Mouse (Mus musculus) common myeloid progenitor, adult 5-6 weeks (primary cell): Measurements from ENCODE around the gene Spns1. TPM values are rescaled to one million over a fixed set of nuclear protein-coding genes. Genes with fewer than 3 reads are reported as not detected.

ENCODE experiments used
- ATAC-seq: replicated peaks from 2 replicates; pipeline ENCODE4 v1.8.0; 2016; ENCODE audit warnings: low read depth, mild to moderate bottlenecking, moderate TSS enrichment, inconsistent platforms; ENCODE audit not compliant: poor library complexity, severe bottlenecking
- total RNA-seq: library from RNA; stranded (forward); fragments of 200-1000, 187-1606 nt; gene quantifications from 2 replicates; pipeline ENCODE4 v1.2.3, GENCODE M21; 2017

Spns1 gene
- total RNA-seq, 1 experiment from 2014 or later, result 11.3 TPM

DNA sequence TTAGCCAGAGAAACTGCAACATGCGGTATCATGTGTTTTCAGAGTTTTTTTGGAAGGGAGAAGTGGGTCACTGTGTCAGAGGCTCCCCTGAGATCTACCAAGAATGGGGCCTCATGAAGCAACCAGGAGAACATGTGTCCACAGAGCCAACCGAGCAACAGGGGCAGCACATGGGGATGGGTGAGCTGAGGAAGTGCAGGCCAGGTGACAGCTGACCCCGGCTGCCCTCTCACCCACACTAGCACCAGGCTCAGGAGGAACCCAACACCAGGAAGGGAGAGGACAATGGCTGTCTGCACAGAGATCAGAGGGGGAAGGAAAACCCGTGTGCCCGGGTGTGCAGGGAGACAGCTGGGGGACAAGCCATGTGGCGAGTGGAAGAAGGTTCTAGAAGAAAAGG is 2.7 kb downstream of the Spns1 start:
- no peak for ATAC-seq

DNA sequence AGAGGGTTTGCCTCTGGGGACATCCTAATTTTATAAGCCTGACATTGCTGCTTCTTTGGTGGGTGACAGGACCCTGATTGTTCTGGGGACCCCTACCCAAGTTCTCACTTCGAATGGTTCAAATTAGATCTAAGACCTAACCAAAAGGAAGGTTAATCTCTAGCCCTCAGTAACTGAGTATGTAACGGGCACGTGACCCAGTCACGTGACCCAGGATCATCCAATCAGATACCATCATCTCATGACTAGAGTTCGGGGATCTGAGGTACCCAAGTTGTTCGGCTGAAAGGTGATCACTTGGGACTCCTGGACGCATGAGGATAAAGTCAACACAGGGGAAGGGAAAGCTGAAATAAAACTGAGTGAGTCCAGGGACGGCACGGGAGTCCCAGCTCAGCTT is 4.2 kb downstream of the Spns1 start:
- ATAC-seq, result no peak

DNA sequence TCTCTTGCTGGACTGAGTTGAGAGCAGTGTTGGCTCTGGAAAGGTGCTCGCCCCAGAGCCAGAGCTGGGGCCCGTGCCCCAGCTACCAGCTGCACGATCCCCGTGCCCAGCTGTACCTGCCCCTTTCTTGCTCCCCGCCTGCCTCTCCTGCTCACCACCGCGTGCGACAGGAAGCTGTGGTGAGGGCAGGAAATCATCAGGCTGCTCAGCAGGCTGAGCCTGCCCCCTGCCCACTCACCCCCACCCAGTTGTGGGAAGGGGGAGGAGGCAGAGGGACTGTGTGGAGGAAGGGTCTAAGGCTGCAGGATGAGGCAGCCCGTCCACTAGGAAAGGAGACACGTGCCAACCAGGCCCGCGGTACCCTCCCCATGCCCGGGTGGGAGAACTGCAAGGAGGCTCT is 7.9 kb downstream of the Spns1 start, which contains the start of gene Lat:
TSS of gene Lat (minus strand) at position 178 of the 400 bp plus-strand sequence.
- ATAC-seq, result peak; percentile 92

DNA sequence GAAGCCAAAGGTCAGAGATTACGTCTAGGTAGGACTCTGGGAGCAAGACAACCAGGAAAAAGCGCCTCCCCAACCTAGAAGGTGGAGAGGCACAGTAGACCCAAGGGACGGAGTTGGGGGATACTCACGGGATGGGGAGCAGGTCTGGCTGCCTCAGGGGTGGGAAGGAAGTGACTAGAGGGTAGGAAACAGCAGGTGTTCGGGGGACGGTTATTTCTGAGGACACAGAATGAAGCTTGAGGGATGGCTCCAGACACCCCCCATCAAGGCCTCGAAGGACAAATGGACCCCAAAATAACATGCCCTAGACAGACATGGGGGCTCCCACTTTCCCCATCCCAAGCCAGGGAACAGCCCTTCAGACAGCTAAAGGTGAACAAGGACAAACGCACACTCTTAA is 8.9 kb downstream of the Spns1 start:
- no peak for ATAC-seq

DNA sequence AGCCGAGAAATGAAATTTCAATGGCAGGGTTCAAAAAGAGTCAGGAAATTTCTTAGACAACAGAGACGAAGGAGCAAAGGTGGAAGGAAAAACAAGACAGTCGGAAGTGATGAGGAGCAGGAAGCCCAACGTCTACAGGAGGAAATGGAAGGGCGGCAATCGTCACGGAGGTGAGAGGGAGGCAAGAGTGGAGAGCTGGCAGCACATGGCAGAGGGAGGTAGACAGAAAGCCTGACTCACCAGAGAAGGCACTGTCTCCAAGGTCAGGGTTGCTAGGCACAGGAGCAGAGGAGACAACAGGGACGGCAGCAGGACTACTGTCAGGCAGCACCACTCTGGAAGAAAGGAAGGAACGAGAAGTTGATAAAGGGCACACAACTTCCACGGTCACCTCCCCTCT is 9.6 kb downstream of the Spns1 start:
- no peak for ATAC-seq

DNA sequence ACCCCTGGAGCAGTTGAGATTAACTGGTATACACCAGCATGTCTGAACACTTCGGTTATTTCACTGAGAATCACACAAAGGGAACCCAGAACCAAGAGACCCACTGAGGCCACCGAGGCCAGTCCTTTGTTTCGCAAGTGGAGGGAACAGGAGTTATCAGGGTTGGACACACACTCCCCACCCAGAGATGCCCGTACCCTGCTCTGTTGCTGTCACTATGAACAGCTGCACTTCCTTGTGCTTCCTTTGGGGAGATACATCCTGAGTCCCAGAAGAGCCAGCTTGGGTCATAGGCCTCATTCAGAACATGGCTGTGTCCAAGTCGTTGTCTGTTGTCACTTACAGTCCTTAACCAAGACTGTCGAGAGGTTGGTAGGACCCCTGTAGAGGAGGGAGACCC is 14.2 kb downstream of the Spns1 start:
- ATAC-seq, result no peak

DNA sequence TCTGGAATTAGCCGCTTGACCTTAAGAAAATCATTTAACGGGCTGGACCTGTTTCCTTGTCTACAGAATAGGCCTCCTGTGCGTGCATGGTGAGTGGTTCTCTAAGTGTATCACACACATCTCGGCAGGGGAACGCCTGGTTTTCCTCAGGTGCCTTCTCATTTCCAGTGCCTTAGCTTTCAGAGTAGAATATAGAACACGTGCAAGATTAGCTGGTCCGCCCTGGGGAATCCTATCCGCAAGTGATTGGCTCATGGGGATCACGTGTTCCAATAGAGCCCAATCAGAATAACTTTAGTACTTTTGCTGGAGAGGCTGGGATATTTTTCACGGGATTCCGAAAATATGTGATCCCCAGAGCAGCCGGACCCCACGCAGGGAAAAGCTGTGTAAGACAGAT is 18.2 kb downstream of the Spns1 start:
- ATAC-seq, result no peak

DNA sequence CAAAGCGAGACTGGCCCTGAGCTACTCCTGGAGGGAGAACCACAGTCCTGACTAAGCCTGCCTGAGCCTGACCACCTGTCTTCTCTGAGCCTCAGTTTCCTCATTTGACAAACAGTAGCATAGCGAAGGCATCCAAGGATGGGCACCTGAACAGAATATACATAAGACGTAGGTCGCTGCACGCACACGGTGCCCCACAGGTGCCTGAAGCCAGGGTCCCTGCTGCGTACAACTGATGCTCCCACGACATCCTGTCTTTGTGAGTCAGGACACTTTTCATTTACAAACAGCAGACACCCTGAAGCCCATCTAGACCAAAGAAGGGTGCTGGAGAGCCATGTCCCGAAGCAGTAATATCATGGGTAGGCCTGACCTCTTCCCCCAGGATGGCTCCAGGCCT is 18.8 kb downstream of the Spns1 start:
- ATAC-seq, result no peak

DNA sequence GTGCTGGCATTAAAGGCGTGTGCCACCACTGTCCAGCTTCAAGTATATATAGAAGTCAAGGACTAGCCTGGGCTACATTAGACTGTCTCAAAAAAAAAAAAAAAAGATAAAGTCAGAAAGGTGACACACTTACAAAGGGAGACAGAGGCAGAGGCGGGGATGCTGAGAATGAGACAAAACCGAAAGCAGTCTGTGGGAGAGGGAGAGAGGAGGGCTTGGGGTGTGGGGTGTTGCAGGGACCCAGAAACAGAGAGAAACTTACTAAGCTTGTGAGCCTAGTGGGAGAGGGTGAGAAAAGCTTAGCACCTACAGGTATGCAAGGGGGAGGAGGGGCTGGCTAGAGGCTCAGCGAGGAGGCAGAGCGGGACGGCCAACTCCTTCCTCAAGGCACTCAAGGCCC is 19.4 kb downstream of the Spns1 start:
- ATAC-seq, result no peak

DNA sequence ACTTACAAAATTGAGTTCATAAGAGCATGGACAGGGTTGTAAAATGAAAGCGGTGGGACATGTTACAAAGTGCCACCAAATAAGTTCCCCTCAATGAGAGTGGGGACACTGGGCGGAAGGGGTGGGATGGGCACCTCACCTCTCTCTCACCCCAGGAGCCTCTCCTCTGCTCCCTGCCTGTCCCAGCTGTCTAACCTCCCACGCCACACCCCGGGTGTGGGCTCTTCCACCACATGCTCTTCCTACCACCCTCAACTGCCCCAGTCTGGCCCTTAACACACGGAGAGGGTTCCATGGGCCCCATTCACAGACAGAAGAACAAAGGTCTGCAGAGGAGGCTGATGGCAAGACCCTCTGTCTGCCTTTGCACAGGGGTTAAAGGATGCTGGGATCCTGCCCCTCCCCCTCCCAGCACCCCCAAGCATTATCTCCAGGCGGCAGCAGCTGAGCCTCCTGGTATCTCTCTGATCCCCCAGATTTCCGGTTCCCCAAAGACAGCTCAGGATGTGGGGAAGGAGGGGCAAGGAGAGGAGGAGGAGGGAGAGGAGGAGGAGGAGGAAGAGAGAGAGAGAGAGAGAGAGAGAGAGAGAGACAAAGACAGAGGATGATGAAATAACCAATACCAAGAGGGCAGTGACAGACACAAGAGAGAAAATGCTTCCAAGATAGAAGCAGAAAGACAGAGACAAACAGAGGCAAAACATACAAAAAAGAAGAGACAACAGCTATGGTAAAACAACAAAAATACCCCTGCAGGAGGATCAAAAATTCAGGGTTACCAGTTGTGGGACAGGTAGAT is 20.3 kb downstream of the Spns1 start:
- peak; percentile 74 for ATAC-seq

DNA sequence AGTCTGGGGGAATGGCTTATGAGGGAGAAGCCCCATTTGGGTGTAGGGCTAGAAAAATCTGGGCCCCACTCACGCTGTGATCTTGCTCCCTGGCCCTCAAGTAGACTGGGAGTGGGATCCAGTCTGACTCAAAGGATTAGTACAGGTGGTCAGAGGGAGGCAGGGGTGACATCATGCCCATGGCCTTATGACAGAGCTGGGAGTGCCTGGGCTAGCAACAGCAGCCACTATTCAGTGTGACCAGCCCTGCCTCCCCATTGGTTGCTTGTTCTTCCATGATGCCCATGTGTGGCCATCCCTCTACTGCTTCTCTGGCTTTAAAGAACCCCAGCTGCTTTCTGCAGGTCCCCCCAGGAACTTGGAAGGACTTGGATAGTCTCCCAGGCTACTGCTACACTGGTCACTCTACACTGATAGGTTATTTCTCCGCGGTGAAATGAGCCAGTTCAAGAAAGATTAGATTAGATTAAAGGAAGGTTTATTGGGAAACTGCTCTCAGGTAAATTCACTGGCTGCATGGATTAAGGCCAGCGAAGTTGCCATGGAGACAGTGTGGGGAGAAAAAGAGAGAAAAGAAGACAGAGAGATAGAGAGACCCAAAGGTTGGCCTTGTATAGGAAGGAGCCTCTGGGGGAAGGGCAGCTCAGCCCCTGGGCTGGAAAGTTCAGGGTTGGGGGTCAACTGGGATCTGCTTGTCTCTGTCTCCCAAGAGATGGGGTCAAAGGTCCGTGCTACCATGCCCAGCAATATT is 21.2 kb downstream of the Spns1 start:
- no peak for ATAC-seq

DNA sequence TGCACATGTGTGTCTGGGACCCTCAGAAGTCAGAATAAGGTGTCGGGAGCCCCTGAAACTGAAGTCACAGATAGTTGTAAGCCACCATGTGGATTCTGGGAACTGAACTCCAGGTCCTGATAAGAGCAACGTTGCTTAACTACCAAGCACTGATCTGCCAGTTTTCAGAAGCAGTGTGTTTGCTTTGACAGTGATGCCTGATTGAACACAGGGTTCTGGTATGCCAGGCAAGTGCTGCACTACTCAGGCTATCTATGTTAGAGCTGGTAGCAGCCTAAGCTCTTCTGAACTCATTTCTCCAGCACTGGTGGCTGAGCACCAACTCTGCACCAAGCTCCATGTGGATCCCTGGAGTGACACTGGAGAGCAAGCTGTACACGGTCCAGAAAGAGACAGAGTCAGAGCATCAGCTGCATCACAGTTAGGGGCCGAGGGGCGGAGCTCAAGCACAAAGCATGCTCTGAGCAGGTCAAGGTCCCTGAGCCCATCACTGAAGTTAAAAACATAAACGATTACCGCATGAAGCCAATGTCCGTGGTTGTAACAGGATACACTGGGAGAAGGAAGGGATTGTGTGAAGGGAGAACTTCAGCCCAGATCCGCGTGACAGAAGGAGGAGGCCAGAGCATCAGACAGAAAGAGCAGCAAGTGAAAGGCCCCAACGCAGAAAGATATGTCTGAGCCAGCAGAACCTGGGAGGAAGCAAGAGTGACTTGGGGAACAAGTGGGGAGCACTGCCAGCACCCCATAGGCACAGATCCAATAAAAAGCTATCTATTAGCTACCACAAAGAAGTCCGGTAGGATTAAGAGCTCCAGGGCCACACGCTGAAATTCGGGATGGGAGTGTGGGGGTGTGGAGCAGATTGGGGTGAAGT is 22.3 kb downstream of the Spns1 start:
- no peak for ATAC-seq

DNA sequence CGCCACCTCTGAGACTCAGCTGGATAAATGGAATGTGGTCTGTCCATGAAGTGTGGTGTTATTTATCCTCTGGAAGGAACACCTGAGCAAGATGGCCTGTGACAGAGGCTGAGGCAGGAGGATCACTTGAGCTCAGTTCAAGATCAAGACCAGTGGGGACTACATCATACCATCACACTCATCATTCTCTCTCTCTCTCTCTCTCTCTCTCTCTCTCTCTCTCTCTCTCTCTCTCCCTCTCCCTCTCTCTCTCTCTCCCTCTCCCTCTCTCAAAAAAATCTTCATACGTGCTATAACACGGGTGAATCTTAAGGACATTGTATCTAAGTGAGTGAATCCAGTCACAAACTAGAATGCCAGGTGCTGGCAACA is 23.3 kb downstream of the Spns1 start:
- no peak for ATAC-seq

DNA sequence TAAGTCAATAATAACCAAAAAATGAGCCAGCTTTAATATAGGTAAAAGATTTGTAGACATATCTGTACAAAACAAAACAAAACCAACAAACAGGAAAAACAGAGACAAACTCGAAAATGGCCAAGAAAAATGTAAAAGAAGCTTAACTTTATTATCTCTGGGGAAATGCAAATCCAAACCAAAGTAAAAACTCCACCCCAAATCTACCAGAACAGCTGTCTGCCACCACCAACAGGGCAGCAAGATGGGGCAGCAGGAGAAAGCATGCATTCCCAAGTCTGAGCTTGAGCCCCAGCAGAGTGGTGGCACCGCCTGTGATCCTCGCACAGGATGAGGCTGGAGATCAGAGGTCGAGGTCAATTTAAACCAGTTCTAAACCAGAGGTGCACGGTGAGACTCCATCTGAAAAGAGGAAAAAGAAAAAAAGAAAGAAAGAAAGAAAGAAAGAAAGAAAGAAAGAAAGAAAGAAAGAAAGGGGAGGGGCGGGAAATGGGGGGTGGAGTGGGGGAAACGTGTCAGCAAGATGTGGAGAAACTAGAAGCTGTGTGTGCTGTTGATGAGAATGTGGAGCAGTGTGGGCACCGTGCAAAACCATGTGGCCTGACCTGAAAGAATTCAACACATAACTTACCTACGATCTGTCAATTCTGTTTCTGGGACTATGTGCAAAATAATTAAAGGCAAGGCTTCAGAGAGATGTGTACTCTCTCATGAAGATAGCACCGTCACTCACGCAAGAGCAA is 23.8 kb downstream of the Spns1 start:
- no peak for ATAC-seq

DNA sequence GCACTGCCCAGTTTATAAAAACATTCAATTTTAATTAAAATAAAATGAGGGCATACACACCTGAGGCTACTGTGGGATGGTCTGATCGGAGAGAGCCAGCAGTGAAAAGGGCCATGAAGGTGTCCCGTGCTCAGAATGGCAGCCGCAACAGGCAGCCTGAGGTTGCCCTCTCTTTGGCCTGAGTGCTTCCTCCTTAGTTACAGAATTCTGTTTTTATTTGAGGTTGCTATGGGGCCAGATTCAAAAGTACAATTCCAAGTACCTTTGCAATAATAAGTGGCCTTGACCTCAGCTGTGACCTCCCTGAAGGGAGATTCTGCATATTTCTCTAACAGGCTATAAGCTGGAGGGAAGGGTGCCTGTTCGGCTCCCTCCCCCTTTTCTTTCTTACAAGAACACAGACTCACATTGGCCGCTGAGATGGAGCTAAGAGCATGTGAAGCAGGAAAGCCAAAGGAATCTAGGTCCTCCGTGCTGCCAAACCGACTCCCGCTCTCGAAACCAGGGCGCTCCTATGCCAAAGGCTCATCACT is 25.8 kb downstream of the Spns1 start:
- ATAC-seq, result no peak

DNA sequence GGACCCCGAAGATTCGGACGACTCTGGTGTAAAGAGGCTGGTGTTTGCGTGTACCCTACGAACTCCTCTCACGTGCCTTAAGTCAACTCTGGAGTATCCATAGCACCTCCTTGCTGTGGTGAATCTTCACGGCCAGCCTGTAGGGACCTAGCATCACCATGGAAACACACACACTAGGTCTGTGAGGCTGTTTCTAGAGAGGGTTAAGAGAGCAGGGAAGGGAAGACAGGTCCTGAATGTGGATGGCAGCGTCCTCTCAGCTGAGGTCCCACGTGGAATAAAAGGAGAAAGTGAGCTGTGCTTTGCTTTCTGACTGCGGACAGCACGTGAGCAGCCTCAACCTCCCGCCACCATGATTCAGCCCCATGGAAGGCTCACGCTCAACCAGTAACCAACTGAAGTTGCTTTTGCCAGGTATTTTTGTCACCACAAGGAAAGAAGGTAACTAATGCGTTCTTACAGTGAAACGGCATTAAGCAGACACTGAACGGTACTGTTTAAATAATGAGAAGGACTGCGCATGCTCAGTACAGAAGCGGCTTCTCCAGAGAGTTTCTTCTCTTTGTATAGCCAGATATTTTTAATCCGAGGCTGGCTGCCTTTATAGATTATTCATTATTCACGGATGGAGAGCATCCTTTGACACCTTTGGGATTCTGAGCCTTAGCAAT is 26.4 kb downstream of the Spns1 start:
- ATAC-seq, result no peak

DNA sequence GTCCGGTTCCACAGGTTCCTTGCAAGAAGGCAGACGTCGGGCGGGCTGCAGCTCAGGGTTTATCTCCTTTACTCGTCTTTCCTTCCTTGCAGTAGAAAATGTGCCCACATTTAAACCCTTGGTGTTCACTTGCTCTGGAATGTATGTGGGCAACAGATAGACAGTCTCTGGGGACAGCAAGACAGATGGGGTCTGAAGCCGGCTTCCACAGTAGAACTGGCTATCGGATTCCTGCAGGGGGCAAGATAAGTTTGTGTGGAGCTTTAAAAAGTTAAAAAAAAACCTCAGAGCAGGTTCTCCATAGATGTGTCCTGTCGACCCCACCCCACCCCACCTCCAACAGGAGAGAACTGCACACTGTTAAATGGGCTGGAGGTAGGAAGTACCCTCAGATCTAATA is 29.0 kb downstream of the Spns1 start:
- peak; percentile 90 for ATAC-seq

DNA sequence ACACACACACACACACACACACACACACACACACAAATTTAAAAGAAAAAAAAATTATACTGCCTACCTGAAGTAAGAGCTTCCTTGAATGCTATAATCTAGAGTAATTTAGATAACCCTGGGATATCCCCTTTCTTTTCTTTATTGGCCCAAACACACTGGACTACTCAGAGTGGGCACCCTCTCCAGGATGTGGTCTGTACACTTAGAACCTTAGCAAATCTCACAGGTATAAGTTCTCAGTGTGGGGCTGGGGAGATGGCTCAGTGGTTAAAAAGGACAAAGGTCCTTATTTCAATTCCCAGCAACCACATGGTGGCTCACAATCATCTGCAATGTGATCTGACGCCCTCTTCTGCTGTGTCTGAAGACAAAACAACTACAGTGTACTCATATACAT is 30.2 kb downstream of the Spns1 start:
- no peak for ATAC-seq

DNA sequence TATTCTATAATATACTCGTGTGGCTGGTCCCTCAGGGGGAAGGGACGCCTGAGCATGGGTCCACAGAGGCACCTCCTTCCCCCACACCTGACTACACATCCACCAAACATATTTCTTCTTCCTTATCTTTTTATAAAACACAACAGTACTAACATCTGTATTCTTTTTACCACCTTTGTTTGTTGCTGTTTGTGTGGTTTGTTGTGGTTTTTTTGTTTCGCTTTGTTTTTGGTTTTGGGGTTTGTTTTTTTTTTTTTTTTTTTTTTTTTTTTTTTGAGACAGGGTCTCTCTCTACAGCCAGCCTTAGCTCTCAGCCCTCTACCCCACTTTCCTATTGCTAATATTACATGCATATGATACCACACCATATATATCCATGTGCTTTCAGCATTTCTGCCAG is 31.3 kb downstream of the Spns1 start:
- no peak for ATAC-seq
